Mouse (Mus musculus): ENCODE results near the gene Pigg. TPM values are rescaled to one million over a fixed set of nuclear protein-coding genes. Genes with fewer than 3 reads are reported as not detected.

Gene Pigg
- polyA plus RNA-seq, 1 experiment from 2014 or later, result 6.6 TPM

GRCm38 (mm10) chr5:108313065-108313860 is 854 bp downstream of the Pigg start:
- no peak for ATAC-seq (ENCODE audit: borderline replicate concordance, extremely low read depth, low FRiP score, low TSS enrichment)
- Histone ChIP-seq H3K4me1 (peaks cover 9% of the 10 kb centered on the region), H3K9ac (peak overlapping the region; percentile 73), H3K4me3 (peak overlapping the region; percentile 73), H3K4me2 (peak overlapping the region; percentile 88), H3K27ac (no peak overlapping the region), H3K27me3 (no peaks in the 10 kb centered on the region), H3K9me3 (no peaks in the 10 kb centered on the region), H3K36me3 (no peaks in the 10 kb centered on the region)
- 5% methylated on average over 16 of the region's 16 CpGs for WGBS

DNA sequence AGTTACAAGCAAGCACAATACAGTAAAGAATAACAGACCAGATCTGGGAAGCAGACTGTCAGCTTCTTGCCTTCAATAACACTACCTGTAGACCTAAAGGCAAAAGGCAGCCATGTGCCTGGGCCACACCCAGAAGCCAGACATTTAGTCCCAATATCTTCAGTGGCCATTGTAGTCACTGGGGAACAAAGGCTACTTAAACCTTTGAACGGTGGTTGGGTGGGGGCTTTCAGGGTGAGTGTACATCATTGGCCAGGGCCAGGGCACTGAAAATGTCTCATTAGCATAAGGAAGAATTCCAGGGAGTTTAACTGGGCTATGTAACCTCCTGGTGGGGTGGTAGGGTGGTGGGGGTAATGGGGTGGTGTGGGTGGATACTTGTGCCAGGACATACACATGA is 18.6 kb downstream of the Pigg start:
- no peak overlapping the region for H3K27ac ChIP-seq
- H3K4me2 ChIP-seq, result no peak overlapping the region
- no peaks in the 10 kb centered on the region for H3K9me3 ChIP-seq
- peaks cover 16% of the 10 kb centered on the region; the same call in 1 of the 2 replicates for H3K36me3 ChIP-seq
- no peak overlapping the region for H3K4me3 ChIP-seq
- no peak overlapping the region for H3K9ac ChIP-seq
- WGBS, result 81% methylated on average over 1 of the region's 1 CpGs
- no peaks in the 10 kb centered on the region for H3K4me1 ChIP-seq
- no peak for ATAC-seq (ENCODE audit: borderline replicate concordance, extremely low read depth, low FRiP score, low TSS enrichment)
- H3K27me3 ChIP-seq, result no peaks in the 10 kb centered on the region

DNA sequence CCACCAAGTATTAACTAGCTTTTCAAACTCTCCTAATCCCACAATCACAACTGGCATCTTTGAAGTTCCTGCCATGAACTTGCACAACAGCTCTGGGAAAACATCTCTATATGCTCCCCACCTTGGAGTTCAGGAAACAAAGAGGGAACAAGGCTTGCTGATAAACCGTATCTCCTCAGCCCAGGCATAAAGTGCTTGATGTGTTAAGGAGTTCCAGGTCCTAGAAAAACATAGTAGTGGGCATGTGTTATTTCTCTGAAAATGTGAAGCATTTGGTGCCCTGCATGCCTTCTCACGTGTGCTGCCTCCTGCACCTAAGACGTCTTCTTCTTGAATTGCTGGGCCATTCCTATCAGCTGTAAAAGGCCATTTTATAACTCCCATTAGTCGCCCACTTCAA is 25.0 kb downstream of the Pigg start:
- peaks cover 19% of the 10 kb centered on the region; the same call in 1 of the 2 replicates for H3K36me3 ChIP-seq
- no peak for ATAC-seq (ENCODE audit: borderline replicate concordance, extremely low read depth, low FRiP score, low TSS enrichment)
- WGBS, result 69% methylated on average over 4 of the region's 4 CpGs

DNA sequence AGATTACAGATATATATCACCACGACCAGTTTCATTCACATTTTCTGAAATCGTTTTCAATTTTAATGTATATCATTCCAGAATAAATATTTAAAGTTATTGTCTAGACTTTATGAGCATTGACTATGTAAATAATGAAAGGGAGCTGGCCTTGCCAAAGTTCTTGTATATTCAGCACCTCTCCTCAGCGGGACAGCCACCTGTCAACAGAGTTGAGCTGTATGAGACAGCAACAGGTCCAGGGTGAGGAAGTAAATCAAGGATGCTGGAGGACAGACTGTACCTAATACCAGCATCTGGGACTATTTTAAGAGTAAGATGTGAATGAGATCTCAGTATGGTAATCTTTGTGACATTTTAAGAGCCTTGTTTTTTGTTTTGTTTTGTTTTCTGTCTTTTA is 25.6 kb downstream of the Pigg start:
- no peak overlapping the region for H3K9ac ChIP-seq
- no peaks in the 10 kb centered on the region for H3K27me3 ChIP-seq
- H3K4me2 ChIP-seq, result no peak overlapping the region
- 70% methylated on average over 3 of the region's 3 CpGs for WGBS
- no peak for ATAC-seq (ENCODE audit: borderline replicate concordance, extremely low read depth, low FRiP score, low TSS enrichment)
- no peak overlapping the region for H3K4me3 ChIP-seq
- no peaks in the 10 kb centered on the region for H3K9me3 ChIP-seq
- H3K36me3 ChIP-seq, result peaks cover 15% of the 10 kb centered on the region; the same call in 1 of the 2 replicates
- no peaks in the 10 kb centered on the region for H3K4me1 ChIP-seq
- no peak overlapping the region for H3K27ac ChIP-seq

More for the DNA sequence above, 25.0 kb downstream of the Pigg start:
- Histone ChIP-seq H3K4me1 (no peaks in the 10 kb centered on the region), H3K9ac (no peak overlapping the region), H3K27ac (no peak overlapping the region), H3K27me3 (no peaks in the 10 kb centered on the region), H3K4me2 (no peak overlapping the region), H3K4me3 (no peak overlapping the region), H3K9me3 (no peaks in the 10 kb centered on the region)

- no peak for ATAC-seq (ENCODE audit: borderline replicate concordance, extremely low read depth, low FRiP score, low TSS enrichment)
- Histone ChIP-seq H3K36me3 (peaks cover 5% of the 10 kb centered on the region; the same call in 1 of the 2 replicates), H3K27ac (no peak overlapping the region), H3K4me2 (no peak overlapping the region), H3K4me3 (no peak overlapping the region), H3K27me3 (no peaks in the 10 kb centered on the region), H3K4me1 (no peaks in the 10 kb centered on the region), H3K9me3 (no peaks in the 10 kb centered on the region), H3K9ac (no peak overlapping the region)
- WGBS, result 87% methylated on average over 4 of the region's 4 CpGs
Observed at GRCm38 (mm10) chr5:108343680-108344170, 31.3 kb downstream of the Pigg start.

- Histone ChIP-seq H3K4me2 (no peak overlapping the region), H3K36me3 (peaks cover 5% of the 10 kb centered on the region; the same call in 1 of the 2 replicates), H3K4me3 (no peak overlapping the region), H3K9me3 (no peaks in the 10 kb centered on the region), H3K9ac (no peak overlapping the region), H3K4me1 (no peaks in the 10 kb centered on the region), H3K27ac (no peak overlapping the region), H3K27me3 (no peaks in the 10 kb centered on the region)
- no peak for ATAC-seq (ENCODE audit: borderline replicate concordance, extremely low read depth, low FRiP score, low TSS enrichment)
- 86% methylated on average over 10 of the region's 10 CpGs for WGBS
Observed at GRCm38 (mm10) chr5:108345313-108346071, 33.1 kb downstream of the Pigg start.

GRCm38 (mm10) chr5:108347843-108348242 is 35.4 kb downstream of the Pigg start:
- Histone ChIP-seq H3K36me3 (no peaks in the 10 kb centered on the region; the same call in 1 of the 2 replicates), H3K9ac (no peak overlapping the region), H3K9me3 (no peaks in the 10 kb centered on the region), H3K4me1 (no peaks in the 10 kb centered on the region), H3K27ac (no peak overlapping the region), H3K27me3 (no peaks in the 10 kb centered on the region), H3K4me2 (no peak overlapping the region), H3K4me3 (no peak overlapping the region)
- 85% methylated on average over 6 of the region's 6 CpGs for WGBS
- ATAC-seq (ENCODE audit: borderline replicate concordance, extremely low read depth, low FRiP score, low TSS enrichment), result no peak

DNA sequence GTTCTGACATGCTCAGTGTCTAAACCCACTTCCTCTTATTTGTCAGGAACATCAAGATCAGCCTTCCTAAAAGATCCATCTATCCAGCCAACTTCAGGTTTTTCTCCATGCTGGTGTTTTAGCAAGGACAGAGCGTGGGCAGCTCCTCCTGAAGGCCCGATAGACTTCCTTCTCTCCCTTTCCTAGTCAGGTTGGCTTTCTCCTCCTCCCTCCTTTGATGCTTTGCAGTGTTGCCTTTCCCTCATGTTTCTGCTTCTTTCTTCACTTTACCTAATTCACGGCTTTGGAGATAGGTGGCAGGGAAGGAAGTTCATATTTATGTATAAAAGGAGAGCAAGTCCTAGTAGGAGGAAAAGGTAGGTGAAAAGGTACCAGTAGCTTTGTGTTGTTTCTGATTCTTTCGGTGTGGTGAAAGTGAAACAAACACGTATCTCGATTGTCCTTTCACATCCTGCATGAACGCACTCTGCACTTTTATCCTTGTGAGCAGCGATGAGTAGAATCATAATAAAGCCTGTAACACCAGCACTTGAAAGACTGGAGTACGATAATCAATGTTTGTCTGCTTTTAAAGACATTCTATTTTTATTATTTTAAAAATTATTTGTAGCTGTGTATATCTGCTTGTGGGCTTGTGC is 37.2 kb downstream of the Pigg start:
- Histone ChIP-seq H3K27me3 (no peaks in the 10 kb centered on the region), H3K36me3 (no peaks in the 10 kb centered on the region; the same call in 1 of the 2 replicates), H3K4me3 (no peak overlapping the region), H3K27ac (no peak overlapping the region), H3K4me2 (no peak overlapping the region), H3K9me3 (no peaks in the 10 kb centered on the region), H3K9ac (no peak overlapping the region), H3K4me1 (no peaks in the 10 kb centered on the region)
- WGBS, result 92% methylated on average over 9 of the region's 9 CpGs
- ATAC-seq (ENCODE audit: borderline replicate concordance, extremely low read depth, low FRiP score, low TSS enrichment), result no peak

- Histone ChIP-seq H3K4me2 (no peak overlapping the region), H3K4me1 (no peaks in the 10 kb centered on the region), H3K27me3 (no peaks in the 10 kb centered on the region), H3K9me3 (no peaks in the 10 kb centered on the region), H3K4me3 (no peak overlapping the region), H3K36me3 (no peaks in the 10 kb centered on the region), H3K9ac (no peak overlapping the region), H3K27ac (no peak overlapping the region)
- WGBS, result 72% methylated on average over 2 of the region's 2 CpGs
- no peak for ATAC-seq (ENCODE audit: borderline replicate concordance, extremely low read depth, low FRiP score, low TSS enrichment)
Observed at GRCm38 (mm10) chr5:108354056-108354455, 41.6 kb downstream of the Pigg start.

DNA sequence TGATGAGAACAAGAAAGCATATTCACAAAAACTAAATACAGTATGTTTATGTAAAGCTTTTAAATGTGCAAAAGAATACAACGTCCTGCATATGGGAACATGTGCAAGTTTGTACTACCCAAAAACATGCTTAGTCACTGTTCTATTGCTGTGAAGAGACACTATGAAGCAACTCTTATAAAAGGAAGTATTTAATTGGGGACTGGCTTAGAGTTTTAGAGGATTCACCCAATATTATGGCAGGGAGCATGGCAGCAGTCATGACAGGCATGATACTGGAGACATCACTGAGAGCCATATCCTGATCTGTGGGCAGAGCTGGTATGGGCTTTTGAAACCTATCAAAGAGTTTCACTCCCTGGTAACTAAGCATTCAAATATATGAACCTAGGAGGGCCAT is 45.5 kb downstream of the Pigg start:
- no peak overlapping the region for H3K4me2 ChIP-seq
- no peaks in the 10 kb centered on the region for H3K36me3 ChIP-seq
- no peaks in the 10 kb centered on the region for H3K4me1 ChIP-seq
- ATAC-seq (ENCODE audit: borderline replicate concordance, extremely low read depth, low FRiP score, low TSS enrichment), result no peak
- WGBS, result 100% methylated on average over 1 of the region's 1 CpGs
- no peak overlapping the region for H3K27ac ChIP-seq
- no peak overlapping the region for H3K9ac ChIP-seq
- peaks cover 3% of the 10 kb centered on the region; the same call in 1 of the 2 replicates for H3K27me3 ChIP-seq
- H3K9me3 ChIP-seq, result no peaks in the 10 kb centered on the region
- H3K4me3 ChIP-seq, result no peak overlapping the region

DNA sequence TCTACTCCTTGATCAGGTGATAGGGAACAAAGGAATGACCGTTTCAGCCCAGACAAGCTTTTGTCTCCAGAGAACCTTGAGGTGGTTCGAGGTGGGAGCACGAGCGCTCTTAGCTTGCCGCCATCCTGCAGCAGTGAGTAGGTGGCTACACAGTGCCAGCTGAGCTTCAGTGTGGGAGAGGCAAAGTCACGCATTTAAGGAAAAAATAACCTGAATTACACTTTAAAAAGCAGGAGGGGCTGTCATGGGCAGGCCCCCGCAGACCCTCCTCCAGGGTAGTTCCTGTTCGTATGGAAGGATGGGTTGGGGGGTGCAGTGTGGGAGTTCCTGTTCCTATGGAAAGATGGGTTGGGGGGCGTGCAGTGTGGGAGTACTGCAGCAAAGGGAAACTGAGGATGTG is 47.1 kb downstream of the Pigg start:
- H3K9me3 ChIP-seq, result no peaks in the 10 kb centered on the region
- no peak overlapping the region for H3K4me3 ChIP-seq
- no peak for ATAC-seq (ENCODE audit: borderline replicate concordance, extremely low read depth, low FRiP score, low TSS enrichment)
- no peak overlapping the region for H3K4me2 ChIP-seq
- WGBS, result 76% methylated on average over 9 of the region's 9 CpGs
- no peaks in the 10 kb centered on the region for H3K4me1 ChIP-seq
- peaks cover 19% of the 10 kb centered on the region for H3K27me3 ChIP-seq
- H3K27ac ChIP-seq, result no peak overlapping the region
- H3K9ac ChIP-seq, result no peak overlapping the region
- H3K36me3 ChIP-seq, result no peaks in the 10 kb centered on the region
